Mouse (Mus musculus): ENCODE measurements around the gene Ccdc32.

The Ccdc32 gene

GRCm38 (mm10) chr2:119015604-119016180 lies 13.5 kb downstream of the Ccdc32 start:
- DNase-seq (ENCODE audit: extremely low spot score) = no peak

- DNase-seq (ENCODE audit: extremely low spot score) = no peak
Measured at GRCm38 (mm10) chr2:119014989-119015388, 14.2 kb downstream of the Ccdc32 start.

GRCm38 (mm10) chr2:119009376-119009775 lies 19.8 kb downstream of the Ccdc32 start:
- DNase-seq (ENCODE audit: extremely low spot score) = no peak

- no peak for DNase-seq (ENCODE audit: extremely low spot score)
Measured at GRCm38 (mm10) chr2:119006886-119007285, 22.3 kb downstream of the Ccdc32 start.

GRCm38 (mm10) chr2:118999025-118999639 lies 30.1 kb downstream of the Ccdc32 start:
- DNase-seq (ENCODE audit: extremely low spot score) = no peak

DNA sequence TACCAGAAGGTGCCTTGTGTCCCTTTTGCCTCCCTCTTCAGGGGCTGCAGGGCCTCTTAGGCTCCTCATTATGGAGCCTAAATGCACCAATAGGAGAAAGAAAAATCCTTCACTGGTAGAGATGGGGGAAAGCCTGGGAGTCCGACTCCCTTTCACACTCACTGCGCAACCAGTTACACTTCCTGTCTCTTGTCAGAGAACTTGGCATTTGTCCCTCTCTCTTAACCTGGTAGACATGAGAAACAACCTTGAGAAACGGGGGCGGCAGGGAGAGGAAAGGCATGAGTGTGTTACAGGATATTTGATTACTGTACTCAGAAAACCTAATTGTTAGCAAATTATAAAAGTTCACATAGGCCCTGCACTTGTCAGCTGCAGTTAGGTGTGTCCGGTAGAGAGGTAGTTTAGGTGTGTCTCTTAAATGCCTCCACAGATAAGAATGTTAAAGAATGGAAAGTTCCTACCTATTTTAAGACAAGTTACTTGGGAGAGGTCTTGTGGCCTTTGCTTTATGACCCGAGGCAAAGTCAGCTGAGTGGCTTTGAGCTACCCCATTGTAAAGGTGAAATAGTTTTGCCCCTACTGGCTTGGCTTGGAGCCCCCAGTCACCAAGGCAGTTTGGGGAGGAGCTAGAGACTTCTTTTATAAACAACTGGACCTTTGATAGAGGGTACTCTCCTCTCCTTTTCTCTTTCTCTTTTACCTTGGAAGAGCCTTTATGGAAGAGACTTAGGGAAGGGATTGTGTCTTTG lies 30.9 kb downstream of the Ccdc32 start:
- DNase-seq (ENCODE audit: extremely low spot score) = no peak

- DNase-seq (ENCODE audit: extremely low spot score) = no peak
Measured at GRCm38 (mm10) chr2:118996798-118997105, 32.4 kb downstream of the Ccdc32 start.

DNA sequence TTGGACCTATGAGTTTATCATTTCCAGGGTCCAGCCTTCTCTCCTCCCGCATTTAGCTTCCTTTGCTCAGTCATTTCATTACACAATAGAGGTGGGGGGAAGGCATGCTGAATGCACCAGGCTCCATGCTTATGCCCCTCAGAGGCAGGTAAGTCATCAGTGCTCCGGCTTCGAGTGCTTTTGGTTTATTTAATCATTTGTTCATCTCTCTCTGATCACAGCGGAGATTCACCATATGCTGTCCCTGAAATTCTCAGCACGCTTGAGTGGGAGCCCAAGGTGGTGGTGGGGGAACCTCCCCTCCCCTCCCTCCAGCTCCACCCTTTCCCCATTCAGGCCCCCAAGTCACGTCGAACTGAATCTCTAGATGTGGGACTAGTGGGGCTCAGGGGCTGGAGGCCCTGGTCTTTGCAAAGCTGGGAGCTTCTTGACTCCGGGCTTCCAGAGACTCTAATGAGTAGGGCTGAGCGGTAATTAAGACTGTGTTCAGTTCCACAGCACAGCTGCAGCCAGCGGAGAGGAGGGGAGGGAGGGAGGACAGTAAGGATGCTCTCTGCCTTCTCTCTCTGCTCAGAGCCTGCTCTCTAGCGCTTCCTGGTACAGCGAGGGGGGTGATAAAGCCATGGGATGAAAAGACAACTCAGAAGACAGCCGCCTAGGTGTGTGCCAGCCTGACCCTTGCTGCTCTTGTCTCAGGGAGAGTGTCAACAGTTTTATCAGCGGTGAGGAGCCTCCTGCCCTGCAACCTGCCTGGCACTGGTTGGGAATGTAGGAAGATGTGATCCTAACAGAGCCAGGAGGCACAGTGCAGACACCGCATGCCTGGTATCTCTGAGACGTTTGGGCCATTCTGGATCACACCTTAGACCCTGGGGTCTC lies 33.0 kb downstream of the Ccdc32 start:
- no peak for DNase-seq (ENCODE audit: extremely low spot score)

DNA sequence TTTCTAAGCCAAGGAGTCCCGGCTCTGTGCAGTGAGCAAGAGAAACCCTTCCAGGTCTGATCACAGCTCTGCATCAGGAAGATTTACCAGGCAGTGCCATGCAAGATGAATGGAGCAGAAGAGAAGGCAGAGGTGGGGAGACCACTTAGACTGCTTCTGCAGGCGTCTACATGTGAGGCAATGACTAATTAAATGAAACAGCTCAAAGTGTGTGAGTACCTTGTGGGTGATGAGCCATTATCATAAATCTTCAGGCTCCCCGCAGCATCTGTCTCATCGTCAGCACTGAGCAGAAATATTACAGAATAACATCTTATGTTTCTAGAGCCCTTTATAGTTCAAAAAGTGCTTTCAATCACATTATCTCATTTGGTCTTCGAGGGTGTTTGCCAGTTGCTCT lies 33.7 kb downstream of the Ccdc32 start:
- no peak for DNase-seq (ENCODE audit: extremely low spot score)

DNA sequence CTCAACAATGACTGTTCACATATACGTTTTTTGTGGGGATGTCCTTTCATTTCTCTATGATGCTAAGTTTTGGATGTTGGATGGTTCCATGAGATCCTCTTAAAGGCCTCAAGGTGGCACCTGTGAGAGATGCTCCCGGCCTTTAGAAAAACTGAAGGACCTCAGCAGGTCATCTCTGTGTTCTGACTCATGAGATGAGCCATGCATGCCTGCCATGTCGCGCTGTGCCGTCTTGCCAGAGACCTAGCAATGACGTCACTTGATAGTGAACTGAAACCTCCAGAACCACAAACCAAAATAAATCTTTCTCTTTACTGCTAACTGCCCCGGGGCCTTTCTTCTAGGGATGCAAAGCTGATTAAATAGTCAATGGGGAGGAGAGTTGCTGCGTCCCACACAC lies 45.4 kb downstream of the Ccdc32 start:
- no peak for DNase-seq (ENCODE audit: extremely low spot score)

GRCm38 (mm10) chr2:118980841-118981240 lies 48.4 kb downstream of the Ccdc32 start:
- DNase-seq (ENCODE audit: extremely low spot score) = no peak

GRCm38 (mm10) chr2:118978064-118978463 lies 51.1 kb downstream of the Ccdc32 start:
- DNase-seq (ENCODE audit: extremely low spot score) = peak; percentile 45

DNA sequence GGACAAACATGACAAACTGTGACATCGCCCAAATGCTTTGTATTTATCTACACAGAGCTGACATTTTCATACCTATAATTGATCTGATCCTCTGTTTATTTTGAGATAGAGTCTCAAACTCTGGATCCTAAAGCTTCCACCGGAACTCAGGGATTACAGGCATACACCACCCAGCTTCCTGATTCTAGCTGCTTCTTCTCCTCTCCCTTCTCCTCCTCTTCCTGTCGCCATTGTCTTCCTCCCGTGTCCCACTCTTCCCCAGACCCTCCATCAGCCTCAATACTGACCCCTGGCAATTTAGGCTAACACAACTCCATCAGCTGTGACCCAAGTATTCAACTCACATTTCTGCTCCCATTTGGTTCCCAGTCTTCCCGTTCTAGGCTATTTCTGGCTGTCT lies 52.3 kb downstream of the Ccdc32 start:
- no peak for DNase-seq (ENCODE audit: extremely low spot score)

DNA sequence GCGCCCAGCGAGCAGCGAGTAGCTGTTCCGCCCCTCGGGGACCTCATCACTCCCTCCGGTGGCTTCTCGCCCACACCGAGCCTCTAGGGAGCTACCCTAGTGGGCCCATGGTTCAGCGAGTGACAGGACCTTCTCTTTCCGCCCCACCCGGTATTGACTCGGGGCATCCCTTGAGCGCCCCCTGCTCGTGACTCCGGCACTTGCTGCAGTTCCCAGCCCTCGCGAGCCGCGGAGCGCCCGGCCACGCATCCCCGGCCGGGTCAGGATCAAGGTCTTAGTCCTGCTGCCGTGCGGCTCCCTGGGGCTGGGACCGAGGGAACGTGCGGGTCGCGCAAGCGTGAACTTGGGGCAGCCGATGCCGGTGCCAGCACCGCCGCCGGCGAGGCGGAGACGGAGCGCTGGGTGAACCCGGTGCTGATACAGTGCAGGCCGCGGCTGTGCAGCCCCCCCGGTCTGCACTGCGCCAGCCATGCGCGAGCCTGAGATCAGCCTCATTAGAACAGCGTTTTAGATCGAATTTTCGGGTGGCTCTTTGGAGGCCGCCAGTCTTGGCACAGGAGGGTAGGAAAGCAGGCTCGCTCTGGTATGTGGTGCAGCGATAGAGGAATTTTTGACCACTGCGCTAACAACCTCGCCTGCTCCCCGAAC lies 52.8 kb downstream of the Ccdc32 start:
- peak; percentile 89 for DNase-seq (ENCODE audit: extremely low spot score)

DNA sequence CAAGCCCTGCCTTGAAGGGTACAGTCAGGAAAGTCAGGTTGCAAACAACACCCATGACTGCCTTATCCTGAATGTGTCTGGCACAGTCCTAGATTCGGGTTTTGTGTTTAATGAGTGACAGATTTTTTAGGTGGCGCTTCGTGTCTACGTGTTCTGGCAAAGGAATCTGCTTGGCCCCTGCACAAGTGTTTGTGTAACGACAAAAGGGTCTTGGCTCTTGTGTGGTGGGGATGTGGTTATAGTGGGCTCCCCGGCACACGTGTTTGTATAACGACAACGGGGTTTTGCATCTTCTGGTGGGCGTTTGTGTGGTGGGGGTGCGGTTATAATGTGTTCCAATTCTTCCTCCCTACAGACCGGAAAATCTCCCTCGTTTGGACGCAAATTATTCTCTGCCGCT lies 53.3 kb downstream of the Ccdc32 start:
- no peak for DNase-seq (ENCODE audit: extremely low spot score)

- DNase-seq (ENCODE audit: extremely low spot score) = peak; percentile 93
Measured at GRCm38 (mm10) chr2:118972687-118973376, 56.4 kb downstream of the Ccdc32 start.

DNA sequence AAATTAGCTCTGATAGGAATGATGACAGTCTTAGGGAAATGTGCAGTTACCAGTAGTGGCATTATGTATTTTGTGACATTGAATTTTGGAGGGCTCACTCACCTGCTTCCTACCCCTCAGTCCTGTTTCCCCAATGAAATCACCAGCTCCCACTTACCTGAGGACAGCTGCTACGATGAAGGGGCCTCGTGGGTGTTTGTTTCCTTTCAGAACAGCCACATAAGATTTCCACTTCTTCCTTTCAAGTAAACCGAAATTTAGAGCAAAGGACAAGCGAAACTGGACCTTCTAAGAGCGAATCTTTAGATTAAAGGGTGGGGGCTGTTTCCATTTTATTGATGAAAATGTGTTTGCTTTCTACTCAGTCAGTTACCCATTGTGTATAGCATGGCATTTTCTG lies 57.1 kb downstream of the Ccdc32 start:
- DNase-seq (ENCODE audit: extremely low spot score) = no peak

- DNase-seq (ENCODE audit: extremely low spot score) = no peak
Measured at GRCm38 (mm10) chr2:118969585-118970147, 59.5 kb downstream of the Ccdc32 start.
